Mouse (Mus musculus) intestine, postnatal 0 days (tissue): ENCODE data around the gene Gmds. TPM values are rescaled to one million over a fixed set of nuclear protein-coding genes. Genes with fewer than 3 reads are reported as not detected.

Source experiments
- ATAC-seq: fragments of 200-750 bp; cut with Nextera tagmentation; 2 replicates; pipeline ENCODE4 v1.8.0; 2017; ENCODE audit warnings: mild to moderate bottlenecking, moderate TSS enrichment, moderate library complexity
- H3K27ac ChIP-seq: fragments of 300-500 bp; sonication (generic); 2 replicates; pipeline ENCODE4 v1.5.1; 2014; ENCODE audit warnings: mild to moderate bottlenecking, low read depth, low read length, moderate library complexity
- H3K27me3 ChIP-seq: fragments of 300-500 bp; sonication (generic); replicated peaks from 2 replicates; pipeline ENCODE4 v1.6.1; 2014; ENCODE audit warnings: low read length, mixed read lengths; ENCODE audit not compliant: control insufficient read depth, insufficient read depth
- H3K36me3 ChIP-seq: fragments of 300-500 bp; sonication (generic); 2 replicates; pipeline ENCODE4 v1.6.1; 2014; ENCODE audit warnings: mild to moderate bottlenecking, moderate library complexity; ENCODE audit not compliant: control insufficient read depth, insufficient read depth
- H3K4me1 ChIP-seq: fragments of 300-500 bp; sonication (generic); replicated peaks from 2 replicates; pipeline ENCODE4 v1.6.1; 2014; ENCODE audit warnings: antibody characterized with exemption, low read length, mixed read lengths; ENCODE audit not compliant: control insufficient read depth, insufficient read depth
- H3K4me2 ChIP-seq: fragments of 300-500 bp; sonication (generic); replicated peaks from 2 replicates; pipeline ENCODE4 v1.6.1; 2014; ENCODE audit warnings: low read depth, mild to moderate bottlenecking, moderate library complexity
- H3K4me3 ChIP-seq: fragments of 300-500 bp; sonication (generic); 2 replicates; pipeline ENCODE4 v1.5.1; 2014; ENCODE audit warnings: low read depth, low read length
- H3K9ac ChIP-seq: fragments of 300-500 bp; sonication (generic); 2 replicates; pipeline ENCODE4 v1.6.1; 2014; ENCODE audit warnings: mild to moderate bottlenecking, low read depth, low read length
- H3K9me3 ChIP-seq: fragments of 300-500 bp; sonication (generic); 2 replicates; pipeline ENCODE4 v1.6.1; 2016; ENCODE audit warnings: mixed run types; ENCODE audit not compliant: control insufficient read depth
- CTCF ChIP-seq: sonication (generic); IDR thresholded peaks from 2 replicates; pipeline ENCODE4 v1.5.1; 2016; ENCODE audit warnings: low read depth, mild to moderate bottlenecking, control low read depth, antibody characterized with exemption, moderate library complexity
- WGBS: fragments of 180-500 bp; shearing (Covaris S2); extraction: QIAGEN DNeasy Blood & Tissue Kit; methylation state at CpG from one replicate; pipeline ENCODE4 v1.1.7; 2014; 5-methylcytosine and 5-hydroxymethylcytosine counted together
- polyA plus RNA-seq: library from polyadenylated mRNA; unstranded; fragments of >200 nt; fragmentation: Nextera tagmentation; extraction: Ambion mirVana; gene quantifications from 2 replicates; pipeline ENCODE4 v1.2.1, GENCODE M21; 2015

Gene Gmds
- polyA plus RNA-seq, 1 experiment from 2014 or later = 126 TPM

GRCm38 (mm10) chr13:31914901-31915587 is 423.5 kb downstream of the Gmds start:
- no peak overlapping the region for H3K4me2 ChIP-seq
- H3K36me3 ChIP-seq = no peaks in the 10 kb centered on the region; the same call in 1 of the 2 replicates
- TF ChIP-seq CTCF = no peak
- H3K9ac ChIP-seq = no peak overlapping the region
- H3K27me3 ChIP-seq = no peaks in the 10 kb centered on the region
- no peak for ATAC-seq
- no peaks in the 10 kb centered on the region for H3K4me1 ChIP-seq
- H3K27ac ChIP-seq = no peak overlapping the region
- no peak overlapping the region for H3K4me3 ChIP-seq
- H3K9me3 ChIP-seq = no peaks in the 10 kb centered on the region
- 76% methylated on average over 4 of the region's 4 CpGs for WGBS

- Histone ChIP-seq H3K9ac (no peak overlapping the region), H3K27me3 (no peaks in the 10 kb centered on the region), H3K9me3 (no peaks in the 10 kb centered on the region), H3K4me1 (no peaks in the 10 kb centered on the region), H3K36me3 (no peaks in the 10 kb centered on the region; the same call in 1 of the 2 replicates), H3K27ac (no peak overlapping the region), H3K4me2 (no peak overlapping the region), H3K4me3 (no peak overlapping the region)
- TF ChIP-seq CTCF = no peak
- WGBS = 50% methylated on average over 5 of the region's 5 CpGs
- ATAC-seq = no peak
Measured at GRCm38 (mm10) chr13:31911956-31912355, 426.6 kb downstream of the Gmds start.

GRCm38 (mm10) chr13:31911362-31911761 is 427.2 kb downstream of the Gmds start:
- H3K9ac ChIP-seq = no peak overlapping the region
- H3K36me3 ChIP-seq = no peaks in the 10 kb centered on the region; the same call in 1 of the 2 replicates
- no peak for TF ChIP-seq CTCF
- 51% methylated on average over 2 of the region's 2 CpGs for WGBS
- no peaks in the 10 kb centered on the region for H3K27me3 ChIP-seq
- H3K9me3 ChIP-seq = no peaks in the 10 kb centered on the region
- H3K4me1 ChIP-seq = no peaks in the 10 kb centered on the region
- H3K4me2 ChIP-seq = no peak overlapping the region
- H3K4me3 ChIP-seq = no peak overlapping the region
- no peak overlapping the region for H3K27ac ChIP-seq
- ATAC-seq = no peak

GRCm38 (mm10) chr13:31909031-31909430 is 429.5 kb downstream of the Gmds start:
- no peak for TF ChIP-seq CTCF
- Histone ChIP-seq H3K4me3 (no peak overlapping the region), H3K27me3 (no peaks in the 10 kb centered on the region), H3K27ac (no peak overlapping the region), H3K4me1 (no peaks in the 10 kb centered on the region), H3K4me2 (no peak overlapping the region), H3K36me3 (no peaks in the 10 kb centered on the region), H3K9ac (no peak overlapping the region), H3K9me3 (no peaks in the 10 kb centered on the region)
- WGBS = 63% methylated on average over 3 of the region's 3 CpGs
- ATAC-seq = no peak

- Histone ChIP-seq H3K4me3 (no peak overlapping the region), H3K9ac (no peak overlapping the region), H3K4me2 (no peak overlapping the region), H3K36me3 (no peaks in the 10 kb centered on the region), H3K27ac (no peak overlapping the region), H3K27me3 (no peaks in the 10 kb centered on the region), H3K4me1 (no peaks in the 10 kb centered on the region), H3K9me3 (no peaks in the 10 kb centered on the region)
- WGBS = 82% methylated on average over 1 of the region's 1 CpGs
- TF ChIP-seq CTCF = no peak
- no peak for ATAC-seq
Measured at GRCm38 (mm10) chr13:31906514-31906913, 432.0 kb downstream of the Gmds start.

GRCm38 (mm10) chr13:31900191-31900590 is 438.3 kb downstream of the Gmds start:
- H3K4me1 ChIP-seq = no peaks in the 10 kb centered on the region
- H3K9ac ChIP-seq = no peak overlapping the region
- TF ChIP-seq CTCF = no peak
- no peak overlapping the region for H3K4me3 ChIP-seq
- H3K9me3 ChIP-seq = no peaks in the 10 kb centered on the region
- 77% methylated on average over 3 of the region's 3 CpGs for WGBS
- no peak overlapping the region for H3K27ac ChIP-seq
- no peaks in the 10 kb centered on the region for H3K27me3 ChIP-seq
- no peaks in the 10 kb centered on the region for H3K36me3 ChIP-seq
- ATAC-seq = no peak
- no peak overlapping the region for H3K4me2 ChIP-seq

- H3K9me3 ChIP-seq = no peaks in the 10 kb centered on the region
- H3K27me3 ChIP-seq = no peaks in the 10 kb centered on the region
- TF ChIP-seq CTCF = no peak
- H3K4me2 ChIP-seq = no peak overlapping the region
- no peak for ATAC-seq
- H3K4me3 ChIP-seq = no peak overlapping the region
- no peak overlapping the region for H3K27ac ChIP-seq
- H3K4me1 ChIP-seq = no peaks in the 10 kb centered on the region
- no peaks in the 10 kb centered on the region for H3K36me3 ChIP-seq
- 86% methylated on average over 5 of the region's 5 CpGs for WGBS
- no peak overlapping the region for H3K9ac ChIP-seq
Measured at GRCm38 (mm10) chr13:31899392-31899791, 439.1 kb downstream of the Gmds start.
